Mouse (Mus musculus): ENCODE measurements around the gene Prr29.

- TF ChIP-seq POLR2A (IDR thresholded peaks at IDR 0.05; ENCODE audit: extremely low read depth, insufficient read depth, low read length) (no peak), CTCF (IDR thresholded peaks at IDR 0.05; ENCODE audit: low read depth, low read length) (no peak)
These were observed 46.6 kb upstream of the Prr29 start for GRCm38 (mm10) chr11:106318406-106319366.
